Mouse (Mus musculus): ENCODE results near the gene Bclaf3. TPM values are rescaled to one million over a fixed set of nuclear protein-coding genes. Genes with fewer than 3 reads are reported as not detected.
"Not testable (repeated sequence)": the region's sequence is repeated elsewhere in the genome, so short reads cannot be mapped to it uniquely, and the experiment has no call there.

Gene Bclaf3
- total RNA-seq, 2 experiments from 2014 or later = 2.2 to 2.7 TPM

- H3K4me3 ChIP-seq = peak overlapping the region; percentile 88
- no peak for TF ChIP-seq CTCF (IDR thresholded peaks at IDR 0.05)
- DNase-seq = peak; percentile 56
- intact Hi-C loops (cut with DNase I) = loop anchor here (2.0 to 10.0 kb wide), 4 partner anchors 58 to 429 kb away; partner anchors contain the start of gene Sh3kbp1
- peak overlapping the region; percentile 87 for H3K27ac ChIP-seq
Observed at GRCm38 (mm10) chrX:159532811-159533462, 6.4 kb downstream of the Bclaf3 start.

- intact Hi-C loops (cut with DNase I) = no loop called here
- no peak for TF ChIP-seq CTCF (IDR thresholded peaks at IDR 0.05)
- Histone ChIP-seq H3K4me3 (no peak overlapping the region), H3K27ac (no peak overlapping the region)
- DNase-seq = no peak
Observed at GRCm38 (mm10) chrX:159541936-159542335, 15.4 kb downstream of the Bclaf3 start.

DNA sequence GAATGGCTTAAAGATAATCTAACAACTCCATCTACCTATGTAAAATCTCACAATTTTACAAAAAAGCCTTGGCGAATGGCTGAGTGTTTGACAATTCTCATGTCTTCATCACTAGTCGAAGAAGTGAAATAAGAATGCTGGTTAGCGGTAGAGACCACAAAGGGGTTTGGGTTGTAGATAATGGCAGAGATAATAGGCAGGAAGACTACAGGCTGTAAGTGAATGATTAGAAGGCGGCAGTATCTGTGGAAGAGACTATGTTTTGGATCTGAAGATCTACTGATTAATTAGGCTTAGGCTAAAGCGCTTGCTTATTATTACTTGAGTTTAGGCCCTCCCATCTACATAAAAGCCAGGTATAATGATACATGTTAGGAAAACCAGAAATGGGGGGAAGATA, 20.6 kb downstream of the Bclaf3 start:
- no peak overlapping the region for H3K27ac ChIP-seq
- intact Hi-C loops (cut with DNase I) = no loop called here
- no peak overlapping the region for H3K4me3 ChIP-seq
- no peak for TF ChIP-seq CTCF (IDR thresholded peaks at IDR 0.05)
- no peak for DNase-seq

DNA sequence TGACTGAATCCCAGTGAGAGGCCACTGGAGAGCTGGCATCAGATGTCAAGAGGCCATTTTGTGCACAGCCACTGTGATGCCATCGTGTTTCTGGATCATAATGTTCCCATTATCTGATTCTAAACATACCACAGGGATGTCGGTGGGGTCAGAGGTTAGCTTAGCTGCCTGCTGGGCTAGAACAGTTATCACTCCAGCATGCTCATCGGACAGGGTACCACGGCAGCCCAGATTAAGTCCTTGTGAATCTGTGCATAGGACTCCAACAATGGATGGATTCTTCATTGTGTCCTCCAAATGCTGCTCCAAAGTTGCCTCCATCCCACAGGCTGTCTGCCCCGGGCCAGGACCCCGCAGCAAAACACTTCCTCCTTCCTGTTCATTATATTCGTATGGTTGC, 58.2 kb downstream of the Bclaf3 start:
- H3K27ac ChIP-seq; intact Hi-C loops (cut with DNase I); DNase-seq; H3K4me3 ChIP-seq: not testable (repeated sequence)

DNA sequence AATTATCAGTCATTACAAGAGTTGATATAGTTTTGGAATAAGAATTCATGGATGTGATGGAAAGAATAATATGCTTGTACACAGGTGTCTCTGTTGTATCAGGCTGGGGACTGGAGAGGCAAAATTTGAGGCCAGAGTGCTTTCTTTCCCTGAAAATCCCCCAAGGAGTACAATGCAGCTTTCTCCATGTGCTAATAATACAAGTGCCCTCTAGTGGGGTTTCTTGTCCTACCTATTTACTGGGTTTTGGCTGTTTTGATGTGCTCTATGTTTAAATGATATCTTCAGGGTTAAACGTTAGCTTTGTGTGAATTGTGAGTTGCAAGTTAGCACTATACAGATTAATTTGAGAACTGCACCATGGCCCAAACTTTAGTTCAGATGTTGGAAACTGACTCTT, 65.1 kb downstream of the Bclaf3 start:
- intact Hi-C loops (cut with DNase I) = no loop called here
- no peak for TF ChIP-seq CTCF (IDR thresholded peaks at IDR 0.05)
- no peak for DNase-seq
- Histone ChIP-seq H3K27ac (no peak overlapping the region), H3K4me3 (no peak overlapping the region)

GRCm38 (mm10) chrX:159597502-159597901, 71.0 kb downstream of the Bclaf3 start:
- no peak for DNase-seq
- Histone ChIP-seq H3K4me3 (no peak overlapping the region), H3K27ac (no peak overlapping the region)
- intact Hi-C loops (cut with DNase I) = no loop called here
- TF ChIP-seq CTCF (IDR thresholded peaks at IDR 0.05) = no peak

DNA sequence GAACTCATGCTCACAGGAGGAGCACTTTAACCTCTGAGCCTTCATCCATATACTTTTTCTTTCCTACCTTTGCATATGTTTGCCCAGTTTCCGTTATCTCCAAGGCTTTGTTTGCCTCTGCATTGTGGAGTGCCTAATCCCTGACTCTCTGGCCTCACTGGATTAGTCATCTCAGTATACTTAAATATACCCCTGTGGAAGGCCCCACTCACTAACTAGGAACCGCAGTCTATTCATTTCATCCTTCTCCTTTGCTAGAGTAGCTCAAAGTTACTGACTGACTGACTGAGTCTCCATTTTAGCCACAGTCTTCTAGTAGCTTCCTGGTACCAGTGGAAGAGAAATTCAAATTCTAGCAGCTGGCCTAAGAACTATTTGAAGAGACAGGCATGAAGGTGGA, 78.3 kb downstream of the Bclaf3 start:
- Histone ChIP-seq H3K4me3 (no peak overlapping the region), H3K27ac (no peak overlapping the region)
- DNase-seq = no peak
- intact Hi-C loops (cut with DNase I) = no loop called here
- no peak for TF ChIP-seq CTCF (IDR thresholded peaks at IDR 0.05)

GRCm38 (mm10) chrX:159606936-159607335, 80.4 kb downstream of the Bclaf3 start:
- peak; percentile 61 for TF ChIP-seq CTCF (IDR thresholded peaks at IDR 0.05)
- no peak overlapping the region for H3K4me3 ChIP-seq
- intact Hi-C loops (cut with DNase I) = loop anchor here (2.0 kb wide), 1 partner anchor 74 kb away; no protein-coding TSS in a partner anchor
- no peak for DNase-seq
- no peak overlapping the region for H3K27ac ChIP-seq

DNA sequence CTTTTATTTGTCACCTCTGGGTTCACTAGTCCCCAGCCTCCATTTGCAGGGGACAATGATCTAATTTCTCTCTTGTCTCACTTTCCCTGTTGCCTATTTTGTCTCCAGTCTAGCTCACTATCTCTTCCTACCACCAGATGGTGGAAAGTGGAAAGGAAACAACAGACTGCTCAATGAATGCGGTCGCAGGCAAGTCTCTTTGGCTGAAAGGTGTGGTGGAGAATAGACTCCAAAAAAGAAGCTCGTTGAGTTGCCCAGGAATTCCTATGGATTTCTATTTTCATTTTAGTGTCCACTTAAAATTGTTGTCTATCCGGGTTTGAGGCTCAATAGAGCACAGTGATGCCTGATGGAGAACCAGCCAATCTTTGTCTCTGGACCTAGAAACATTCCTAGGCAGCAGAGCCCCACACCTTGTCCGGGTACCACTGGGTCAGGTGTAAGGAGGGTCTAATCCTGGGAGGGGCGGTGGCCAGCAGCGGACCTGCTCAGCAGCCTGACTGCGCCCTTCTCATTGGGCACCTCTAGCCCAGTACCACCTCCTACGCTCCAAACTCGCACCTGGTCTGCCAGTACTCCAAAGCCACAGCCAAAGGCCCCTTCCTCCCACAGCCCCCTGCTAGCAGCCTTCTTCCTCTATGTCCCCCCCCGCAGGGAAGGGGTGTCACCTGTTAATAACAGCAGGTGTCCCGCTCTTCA, 99.9 kb downstream of the Bclaf3 start:
- peak; percentile 53 for TF ChIP-seq CTCF (IDR thresholded peaks at IDR 0.05)
- H3K27ac ChIP-seq = no peak overlapping the region
- intact Hi-C loops (cut with DNase I) = loop anchor here (2.0 to 10.0 kb wide), 3 partner anchors 94 to 336 kb away; no protein-coding TSS in a partner anchor
- no peak for DNase-seq
- peak overlapping the region; percentile 82 for H3K4me3 ChIP-seq

- H3K27ac ChIP-seq = peak within 1 kb of the TSS; percentile 74
- peak; percentile 48 for TF ChIP-seq CTCF (IDR thresholded peaks at IDR 0.05)
- peak; percentile 83 for DNase-seq
- intact Hi-C loops (cut with DNase I) = loop anchor here (2.0 to 10.0 kb wide), 3 partner anchors 95 to 336 kb away; no protein-coding TSS in a partner anchor
- H3K4me3 ChIP-seq = peak within 1 kb of the TSS; percentile 82
Observed at GRCm38 (mm10) chrX:159626907-159627587, 100.6 kb downstream of the Bclaf3 start, which contains the start of gene Sh3kbp1. Gene Sh3kbp1 (plus strand): TSS chrX:159627272.

DNA sequence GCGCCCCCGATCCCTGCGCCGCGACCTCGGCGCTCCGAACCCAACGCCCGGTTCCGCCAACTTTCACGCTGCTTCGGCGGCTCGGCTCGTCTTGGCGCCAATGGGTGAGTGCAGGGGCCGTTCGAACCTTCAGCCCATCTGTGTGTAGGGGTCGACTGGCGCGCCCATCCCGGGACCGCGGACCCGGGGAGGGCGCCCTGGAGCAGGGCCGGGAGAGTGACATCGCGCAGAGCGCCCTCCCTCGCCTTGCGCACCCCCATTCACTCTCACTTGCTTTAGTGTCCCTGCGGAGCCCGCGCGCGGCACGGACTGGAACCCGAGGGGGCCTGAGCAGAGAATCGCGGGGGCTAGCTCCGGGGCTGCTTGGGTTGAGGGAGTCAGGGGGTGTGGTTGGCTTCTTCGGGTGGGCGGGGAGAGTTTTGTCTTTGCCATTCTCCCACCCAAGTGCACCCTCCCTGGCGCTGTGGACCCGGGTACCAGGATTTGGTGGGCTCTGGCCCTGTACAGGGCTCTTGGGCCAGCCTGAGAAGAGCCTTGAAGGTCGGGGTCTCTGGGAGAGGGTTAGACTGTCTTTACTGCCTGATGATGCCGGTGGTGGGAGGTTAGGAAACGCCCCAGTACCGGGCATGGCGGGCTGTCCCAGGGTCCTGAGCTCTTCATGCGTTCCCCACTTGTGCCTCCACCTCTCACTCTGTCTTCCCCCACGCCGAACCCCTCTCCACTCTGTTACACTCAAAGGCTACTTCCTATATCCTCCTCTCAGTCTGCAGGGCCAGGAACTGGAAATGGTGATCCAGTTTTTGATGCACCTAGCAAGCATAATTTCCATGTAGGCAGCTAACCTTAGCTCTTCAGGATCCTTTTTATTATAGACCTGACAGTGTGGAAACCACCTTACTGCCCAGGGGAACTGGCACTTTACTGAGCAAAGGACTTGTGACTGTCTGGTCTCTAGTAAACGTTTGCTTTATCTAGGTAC, 101.4 kb downstream of the Bclaf3 start:
- Histone ChIP-seq H3K4me3 (peak overlapping the region; percentile 82), H3K27ac (peak overlapping the region; percentile 74)
- intact Hi-C loops (cut with DNase I) = loop anchor here (2.0 to 10.0 kb wide), 3 partner anchors 96 to 335 kb away; no protein-coding TSS in a partner anchor
- TF ChIP-seq CTCF (IDR thresholded peaks at IDR 0.05) = no peak
- DNase-seq = peak; percentile 32

- peak overlapping the region; percentile 82 for H3K4me3 ChIP-seq
- DNase-seq = no peak
- TF ChIP-seq CTCF (IDR thresholded peaks at IDR 0.05) = no peak
- intact Hi-C loops (cut with DNase I) = loop anchor here (5.0 to 10.0 kb wide), 2 partner anchors 96 to 126 kb away; no protein-coding TSS in a partner anchor
- no peak overlapping the region for H3K27ac ChIP-seq
Observed at GRCm38 (mm10) chrX:159628629-159629028, 102.1 kb downstream of the Bclaf3 start.
